Mouse (Mus musculus) embryo, embryonic 11 days (tissue): ENCODE results near the gene 2410131K14Rik.

Experiments used
- DNase-seq: peaks from one replicate; pipeline ENCODE4 v3.0.0-alpha.2; 2015

The 2410131K14Rik gene

GRCm38 (mm10) chr5:118244606-118245443 lies at the start of gene 2410131K14Rik, which contains the start of gene Rnft2:
TSS of gene 2410131K14Rik (plus strand) at chr5:118245227.
TSS of gene Rnft2 (minus strand) at chr5:118245116.
- peak; percentile 100 for DNase-seq

- no peak for DNase-seq
These were observed 47.6 kb upstream of the 2410131K14Rik start for GRCm38 (mm10) chr5:118197421-118197820.

- no peak for DNase-seq
These were observed 45.4 kb upstream of the 2410131K14Rik start for GRCm38 (mm10) chr5:118199670-118200069.

- no peak for DNase-seq
These were observed 40.2 kb upstream of the 2410131K14Rik start for GRCm38 (mm10) chr5:118204675-118205440.

- no peak for DNase-seq
These were observed 39.2 kb upstream of the 2410131K14Rik start for GRCm38 (mm10) chr5:118205852-118206251.

GRCm38 (mm10) chr5:118214012-118214411 lies 31.0 kb upstream of the 2410131K14Rik start:
- DNase-seq = no peak

GRCm38 (mm10) chr5:118214418-118215154 lies 30.4 kb upstream of the 2410131K14Rik start:
- peak; percentile 83 for DNase-seq

GRCm38 (mm10) chr5:118217410-118217809 lies 27.6 kb upstream of the 2410131K14Rik start:
- DNase-seq = no peak

- DNase-seq = peak; percentile 32
These were observed 21.8 kb upstream of the 2410131K14Rik start for GRCm38 (mm10) chr5:118223142-118223757.

- no peak for DNase-seq
These were observed 14.9 kb upstream of the 2410131K14Rik start for GRCm38 (mm10) chr5:118230071-118230611.

- no peak for DNase-seq
These were observed 8.1 kb upstream of the 2410131K14Rik start for GRCm38 (mm10) chr5:118236891-118237290.

GRCm38 (mm10) chr5:118239671-118240070 lies 5.4 kb upstream of the 2410131K14Rik start:
- DNase-seq = no peak

- peak; percentile 38 for DNase-seq
These were observed 730 bp downstream of the 2410131K14Rik start for GRCm38 (mm10) chr5:118245606-118246308.

- DNase-seq = no peak
These were observed 2.4 kb downstream of the 2410131K14Rik start for GRCm38 (mm10) chr5:118247378-118247777.

- DNase-seq = no peak
These were observed 6.0 kb downstream of the 2410131K14Rik start for GRCm38 (mm10) chr5:118250987-118251386.

- DNase-seq = no peak
These were observed 8.5 kb downstream of the 2410131K14Rik start for GRCm38 (mm10) chr5:118253551-118253950.

GRCm38 (mm10) chr5:118256981-118257380 lies 12.0 kb downstream of the 2410131K14Rik start:
- DNase-seq = no peak

GRCm38 (mm10) chr5:118259152-118259551 lies 14.1 kb downstream of the 2410131K14Rik start:
- no peak for DNase-seq

GRCm38 (mm10) chr5:118259636-118260035 lies 14.6 kb downstream of the 2410131K14Rik start:
- DNase-seq = no peak

- no peak for DNase-seq
These were observed 15.0 kb downstream of the 2410131K14Rik start for GRCm38 (mm10) chr5:118260055-118260454.

- DNase-seq = no peak
These were observed 15.6 kb downstream of the 2410131K14Rik start for GRCm38 (mm10) chr5:118260642-118261041.

GRCm38 (mm10) chr5:118261181-118261580 lies 16.2 kb downstream of the 2410131K14Rik start:
- DNase-seq = no peak
